Mouse (Mus musculus) megakaryocyte, adult 5-6 weeks (primary cell): ENCODE data around the gene Tnc. TPM values are rescaled to one million over a fixed set of nuclear protein-coding genes. Genes with fewer than 3 reads are reported as not detected.
A peak's percentile ranks its signal among the peaks of the same experiment; 100 is the strongest.
"Not testable (repeated sequence)": the region's sequence is repeated elsewhere in the genome, so short reads cannot be mapped to it uniquely, and the experiment has no call there.

ENCODE experiments used
- ATAC-seq: 2 replicates; pipeline ENCODE4 v1.8.0; 2016; ENCODE audit warnings: mild to moderate bottlenecking, inconsistent platforms; ENCODE audit not compliant: poor library complexity, severe bottlenecking
- total RNA-seq, 2 experiments: library from RNA; stranded (forward) in 1 of 2; stranded (reverse) in 1 of 2; fragments of 153-499, 151-499 nt in 1 of 2; fragments of 221-1000, 200-1000 nt in 1 of 2; gene quantifications; 2 replicates each; pipeline versions ENCODE4 v1.2.3 to v1.2.4; 2015 to 2017

Gene Tnc
- total RNA-seq, 2 experiments from 2014 or later = 0.76 to 0.77 TPM

- ATAC-seq = 0 out of 2 replicates have a peak, but pooled peaks have one; percentile 33
Observed at GRCm38 (mm10) chr4:63970925-63971324, 75.9 kb downstream of the Tnc start.

GRCm38 (mm10) chr4:63969891-63970290, 76.9 kb downstream of the Tnc start:
- ATAC-seq = no peak

DNA sequence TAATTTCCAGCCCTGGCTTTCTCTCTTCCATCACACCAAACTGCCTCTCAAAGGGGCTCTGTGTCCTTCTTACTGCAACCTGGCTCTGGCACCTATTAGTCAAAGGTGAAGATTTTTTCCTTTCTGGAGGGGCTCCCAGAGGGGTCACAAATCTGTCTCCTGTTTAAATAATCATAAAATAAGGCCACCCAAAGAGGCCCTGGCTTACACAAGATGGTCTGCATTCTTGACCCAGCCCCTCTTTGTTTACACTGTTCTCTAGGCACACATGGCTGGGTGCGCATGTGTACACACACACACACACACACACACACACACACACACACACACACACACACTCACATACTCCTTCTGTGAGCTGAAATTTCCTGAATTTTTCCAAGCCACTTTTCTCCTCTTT, 83.4 kb downstream of the Tnc start:
- no peak for ATAC-seq

DNA sequence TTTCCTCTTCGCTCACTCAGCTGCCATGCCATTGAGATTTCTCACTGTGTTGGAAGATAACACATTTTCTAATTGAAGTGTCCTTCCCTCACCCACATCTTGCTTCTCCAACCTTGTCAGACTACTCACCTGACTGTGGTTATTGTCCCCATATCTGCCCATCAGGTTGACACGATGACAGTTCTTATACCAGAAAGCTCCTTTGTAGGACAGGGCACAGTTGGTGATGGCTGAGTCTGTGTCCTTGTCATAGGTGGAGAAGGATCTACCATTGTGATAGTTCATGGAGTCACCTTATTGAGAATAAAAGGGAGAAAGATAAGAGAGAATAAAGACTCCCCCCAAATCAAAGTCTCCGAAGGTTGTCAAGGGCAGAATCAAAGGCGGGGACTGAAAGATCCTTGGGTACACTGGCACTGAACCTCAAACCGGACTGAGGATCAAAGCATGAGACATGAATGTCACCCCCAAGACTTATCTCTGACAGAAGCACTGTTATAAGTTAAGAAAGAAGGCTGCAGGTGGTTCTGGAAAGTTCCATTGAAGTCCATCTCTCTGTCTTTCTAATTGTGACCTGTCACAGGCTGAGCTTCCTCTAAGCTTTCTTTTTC, 84.9 kb downstream of the Tnc start:
- ATAC-seq = no peak

- no peak for ATAC-seq
Observed at GRCm38 (mm10) chr4:63958601-63959000, 88.2 kb downstream of the Tnc start.

DNA sequence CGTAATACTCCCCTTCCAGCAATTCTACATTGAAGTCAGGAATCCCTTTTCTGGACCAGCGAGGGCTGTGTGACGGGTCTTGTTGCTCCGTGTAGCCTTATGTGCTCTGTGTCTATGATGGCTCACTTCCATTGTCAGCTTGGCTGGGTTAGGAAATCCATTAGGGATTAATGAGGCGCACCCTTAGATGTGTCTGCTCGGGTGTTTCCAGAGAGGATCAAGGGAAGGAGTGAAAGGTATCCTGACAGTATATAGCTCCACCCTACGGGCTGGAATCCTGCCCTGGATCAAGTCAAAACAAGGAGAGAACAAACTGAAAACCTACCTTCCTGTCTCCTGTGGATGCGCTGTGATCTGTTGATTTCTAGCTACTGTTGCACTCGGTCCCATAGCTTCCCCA, 96.8 kb downstream of the Tnc start:
- ATAC-seq = no peak

- ATAC-seq = not testable (repeated sequence)
Observed at GRCm38 (mm10) chr4:63948688-63949073, 98.1 kb downstream of the Tnc start.

- peak; percentile 86 for ATAC-seq
Observed at GRCm38 (mm10) chr4:63948066-63948687, 98.6 kb downstream of the Tnc start.

- ATAC-seq = no peak
Observed at GRCm38 (mm10) chr4:63943813-63944212, 103.0 kb downstream of the Tnc start.

DNA sequence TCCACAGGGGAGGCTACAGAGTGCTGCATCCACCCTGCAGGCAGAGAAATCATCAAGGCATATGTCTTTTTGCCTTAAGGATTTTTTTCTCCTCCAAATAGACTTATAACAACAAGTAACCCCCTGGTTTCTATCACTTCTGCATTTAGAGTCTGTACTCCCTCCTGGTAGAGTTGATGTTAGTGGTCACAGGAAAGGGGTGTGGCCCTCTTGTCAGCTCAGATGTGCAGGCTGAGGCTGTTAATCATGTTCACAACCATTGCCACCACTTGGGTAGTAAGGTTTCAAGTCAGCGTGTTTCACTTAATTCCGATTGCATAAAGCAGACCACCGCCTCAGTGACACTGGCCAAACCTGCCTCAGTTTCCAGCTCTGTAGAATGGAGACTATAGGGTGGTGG, 103.9 kb downstream of the Tnc start:
- peak; percentile 87 for ATAC-seq

DNA sequence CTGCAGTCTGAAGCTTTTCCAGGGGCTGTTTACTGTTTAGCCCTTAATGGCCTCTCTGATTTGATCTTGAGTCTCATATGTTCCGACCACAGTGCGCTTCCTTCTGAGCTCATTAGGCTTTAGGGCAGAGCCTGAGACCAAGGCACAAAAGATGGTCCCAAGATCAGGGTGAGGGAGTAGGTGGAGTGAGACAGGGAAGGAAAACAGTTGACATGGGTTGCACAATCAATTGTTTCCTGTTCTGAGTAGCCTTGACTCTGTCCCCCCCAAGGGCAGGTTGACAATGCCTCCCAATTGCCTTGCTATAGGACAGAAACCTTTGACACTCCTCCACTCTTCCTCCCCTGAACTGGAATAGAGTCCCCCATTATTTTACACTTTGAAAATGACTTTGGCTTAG, 105.4 kb downstream of the Tnc start:
- ATAC-seq = 0 out of 2 replicates have a peak, but pooled peaks have one; percentile 7

DNA sequence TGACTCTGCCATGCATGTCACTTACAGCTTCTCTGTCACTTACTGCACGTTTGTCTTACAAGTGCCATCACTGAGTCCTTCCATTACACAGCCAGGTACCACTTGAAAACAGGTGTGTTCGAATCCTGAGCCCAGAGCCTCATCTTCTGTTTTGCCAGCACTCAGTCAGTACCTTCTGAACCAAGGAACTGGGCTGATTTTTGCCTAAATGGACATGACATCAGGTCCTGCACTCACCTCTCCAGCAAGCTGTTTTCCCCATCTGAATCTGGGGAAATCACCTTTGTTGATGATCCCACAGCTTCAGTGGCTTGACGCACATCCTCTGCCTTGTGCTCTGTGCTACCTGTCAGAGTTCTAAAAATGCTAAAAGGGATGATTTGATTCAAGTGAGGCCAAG, 107.4 kb downstream of the Tnc start:
- no peak for ATAC-seq

GRCm38 (mm10) chr4:63935960-63936359, 110.9 kb downstream of the Tnc start:
- no peak for ATAC-seq

DNA sequence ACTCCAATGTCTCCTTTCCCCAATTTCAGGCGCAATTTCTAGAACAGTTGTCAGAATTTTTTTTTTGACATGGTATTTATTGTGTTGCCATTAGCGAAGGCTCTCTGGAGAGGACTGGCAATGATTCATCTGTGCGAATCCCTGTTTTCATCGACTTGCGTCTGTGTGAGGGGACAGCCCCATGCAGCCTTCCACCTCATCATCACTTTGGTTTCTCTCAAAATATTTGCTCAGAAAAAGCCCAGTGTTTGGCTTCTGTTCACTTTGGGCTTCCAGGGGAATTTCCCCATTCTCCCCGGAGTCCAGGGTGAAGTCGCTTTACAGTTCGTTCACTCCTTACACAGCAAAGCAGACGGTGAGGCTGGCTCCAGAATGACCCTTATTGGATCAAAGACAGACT, 111.5 kb downstream of the Tnc start:
- no peak for ATAC-seq

GRCm38 (mm10) chr4:63930863-63931262, 116.0 kb downstream of the Tnc start:
- no peak for ATAC-seq

DNA sequence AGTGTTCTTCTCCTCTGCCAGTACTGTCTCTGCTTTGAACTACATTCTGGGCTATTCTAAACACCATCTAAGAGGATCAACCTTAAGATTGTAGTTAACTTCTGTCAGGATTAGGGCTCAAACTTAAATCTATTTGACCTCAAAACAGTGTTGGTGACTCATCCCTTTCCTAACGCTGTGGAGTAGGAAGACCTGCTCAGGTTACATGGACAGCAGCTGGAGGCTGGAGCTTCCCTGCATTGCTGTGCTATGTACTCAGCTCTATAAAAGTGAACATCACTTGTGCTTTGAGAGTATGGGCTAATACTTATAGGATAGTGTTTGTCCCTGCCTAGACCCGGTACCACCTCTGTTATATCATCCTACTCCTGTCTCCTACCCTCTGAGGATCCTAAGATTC, 117.3 kb downstream of the Tnc start:
- no peak for ATAC-seq

GRCm38 (mm10) chr4:63928192-63928591, 118.6 kb downstream of the Tnc start:
- no peak for ATAC-seq

GRCm38 (mm10) chr4:63917181-63917580, 129.6 kb downstream of the Tnc start:
- ATAC-seq = no peak

- ATAC-seq = no peak
Observed at GRCm38 (mm10) chr4:63916753-63917152, 130.1 kb downstream of the Tnc start.

GRCm38 (mm10) chr4:63916288-63916687, 130.5 kb downstream of the Tnc start:
- no peak for ATAC-seq
